11 mouse cellular contexts compared by ENCODE assay signal in the genomic region with DNA sequence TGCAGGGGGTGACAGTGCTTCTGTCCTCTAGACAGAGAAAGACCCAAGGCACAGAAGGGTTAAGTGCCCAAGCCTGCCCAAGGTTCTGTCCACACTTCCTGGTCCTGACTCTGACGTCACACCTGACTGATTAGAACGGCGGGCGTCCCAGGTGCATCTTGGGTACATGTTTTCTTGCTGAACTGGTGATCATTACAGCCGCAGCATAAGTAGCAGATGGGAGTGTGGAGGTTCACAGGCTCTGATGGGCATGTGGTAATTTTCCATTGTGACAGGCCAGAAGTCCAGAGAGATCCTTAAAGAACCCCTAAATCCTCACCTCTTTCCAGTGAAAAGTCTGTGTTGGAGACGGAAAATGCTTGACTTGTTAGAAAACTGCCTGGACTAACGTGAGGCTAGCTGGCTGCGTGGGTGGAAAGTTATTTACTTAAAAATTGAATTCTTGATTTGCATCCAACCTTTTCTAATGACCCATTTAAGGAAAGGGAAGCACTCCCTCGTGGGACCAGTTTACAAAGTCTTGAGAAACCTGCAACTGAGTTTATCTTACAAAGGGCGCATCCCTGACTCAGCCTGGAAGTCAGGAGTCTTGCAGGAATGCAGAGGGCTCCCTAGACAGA. TPM values are rescaled to one million over a fixed set of nuclear protein-coding genes. Genes with fewer than 3 reads are reported as not detected.
DNase-seq lines count a peak whose midpoint lies in the region; ATAC-seq and TF ChIP-seq lines count a peak whose summit lies in the region.
"Had no signal": no experiment of that assay in that cellular context is flagged by ENCODE, and none has a peak within 500 bp of the region (broad histone marks: within the 10 kb centered on the region; RNA-seq: fewer than 3 reads in every experiment).

No protein-coding gene starts in this region.

- H3K4me2 ChIP-seq in liver, embryonic 11.5 days, result no peak overlapping the region
- H3K4me2 ChIP-seq in kidney, embryonic 14.5 days (replicated peaks; ENCODE audit: low read depth, low read length), result no peak overlapping the region
- H3K4me2 ChIP-seq in stomach, embryonic 16.5 days (ENCODE audit: low read depth, low read length), result peak overlapping the region; percentile 22; the same call in 1 of the 2 replicates
- H3K4me2 ChIP-seq: forebrain, embryonic 15.5 days had no signal

- ATAC-seq in liver, embryonic 11.5 days (replicated peaks; ENCODE audit: low FRiP score), result no peak; the same call in 1 of the 2 replicates
- ATAC-seq in kidney, embryonic 14.5 days (ENCODE audit: low FRiP score, low TSS enrichment), result peak; percentile 56
- peak; percentile 35 for ATAC-seq in stomach, embryonic 16.5 days (ENCODE audit: insufficient read depth, low FRiP score)
- ATAC-seq: activated CD4-positive, CD25-positive, alpha-beta regulatory T cell, adult 4 months; forebrain, embryonic 15.5 days had no signal

- no peak for TF ChIP-seq POLR2A in liver, adult 2 months (IDR thresholded peaks at IDR 0.05; ENCODE audit: extremely low read depth, insufficient read depth, low read length)

- no peak for TF ChIP-seq CTCF in liver, adult 2 months (IDR thresholded peaks at IDR 0.05; ENCODE audit: low read depth, low read length)

- H3K27me3 ChIP-seq in liver, adult 2 months (ENCODE audit: control insufficient read depth, insufficient read depth, low read length), result no peaks in the 10 kb centered on the region
- H3K27me3 ChIP-seq in liver, embryonic 11.5 days (replicated peaks; ENCODE audit: control insufficient read depth, insufficient read depth, low read length), result no peaks in the 10 kb centered on the region
- H3K27me3 ChIP-seq in kidney, embryonic 14.5 days (ENCODE audit: control insufficient read depth, insufficient read depth, low read length), result no peaks in the 10 kb centered on the region
- H3K27me3 ChIP-seq in stomach, embryonic 16.5 days (ENCODE audit: control insufficient read depth, insufficient read depth, low read length), result no peaks in the 10 kb centered on the region
- H3K27me3 ChIP-seq: forebrain, embryonic 15.5 days had no signal

- DNase-seq in liver, adult 2 months (ENCODE audit: extremely low read depth, low read depth, low spot score), result peak; percentile 50
- DNase-seq in liver, embryonic 11.5 days (ENCODE audit: low spot score), result no peak
- DNase-seq in cerebellum, postnatal 36 days, result peak; percentile 13 to 20
- DNase-seq in adrenal gland, adult 18-20 months (ENCODE audit: low spot score in 2 of 2), result no peak
- DNase-seq in frontal cortex, postnatal 14 days (ENCODE audit: low spot score in 2 of 2), result no peak
- no peak for DNase-seq in frontal cortex, postnatal 25 days (ENCODE audit: low spot score in 2 of 2)

- no peaks in the 10 kb centered on the region for H3K79me2 ChIP-seq in liver, adult 2 months (ENCODE audit: control insufficient read depth, insufficient read depth, low read length)

- WGBS in liver, adult 2 months, result 9% methylated on average over 10 of the region's 10 CpGs
- WGBS in liver, embryonic 11.5 days, result 47% methylated on average over 10 of the region's 10 CpGs
- WGBS in kidney, embryonic 14.5 days, result 34% methylated on average over 10 of the region's 10 CpGs
- 30% methylated on average over 10 of the region's 10 CpGs for WGBS in stomach, embryonic 16.5 days

- no peaks in the 10 kb centered on the region for H3K9me3 ChIP-seq in liver, embryonic 11.5 days (ENCODE audit: control insufficient read depth, low read length)
- no peaks in the 10 kb centered on the region for H3K9me3 ChIP-seq in kidney, embryonic 14.5 days (ENCODE audit: control insufficient read depth, low read length)
- no peaks in the 10 kb centered on the region for H3K9me3 ChIP-seq in stomach, embryonic 16.5 days (replicated peaks; ENCODE audit: control insufficient read depth, low read length)
- H3K9me3 ChIP-seq: forebrain, embryonic 15.5 days had no signal

- H3K4me3 ChIP-seq in liver, adult 2 months (ENCODE audit: insufficient read depth, low read depth, low read length), result no peak overlapping the region
- H3K4me3 ChIP-seq in liver, embryonic 11.5 days (ENCODE audit: low read depth, low read length), result no peak overlapping the region
- no peak overlapping the region for H3K4me3 ChIP-seq in kidney, embryonic 14.5 days (ENCODE audit: low read length)
- H3K4me3 ChIP-seq in stomach, embryonic 16.5 days (replicated peaks; ENCODE audit: low read length), result no peak overlapping the region
- H3K4me3 ChIP-seq: forebrain, embryonic 15.5 days had no signal

- no peaks in the 10 kb centered on the region for H3K36me3 ChIP-seq in liver, adult 2 months (ENCODE audit: control insufficient read depth, insufficient read depth, low read length)
- no peaks in the 10 kb centered on the region for H3K36me3 ChIP-seq in liver, embryonic 11.5 days (ENCODE audit: control insufficient read depth, insufficient read depth, low read length)
- H3K36me3 ChIP-seq in kidney, embryonic 14.5 days (ENCODE audit: control insufficient read depth, insufficient read depth, low read length), result no peaks in the 10 kb centered on the region
- no peaks in the 10 kb centered on the region for H3K36me3 ChIP-seq in stomach, embryonic 16.5 days (ENCODE audit: control insufficient read depth, insufficient read depth, low read length)
- H3K36me3 ChIP-seq: forebrain, embryonic 15.5 days had no signal

- H3K27ac ChIP-seq in liver, adult 2 months (replicated peaks; ENCODE audit: insufficient read depth, low read depth, low read length), result no peak overlapping the region
- H3K27ac ChIP-seq in liver, embryonic 11.5 days (ENCODE audit: low read depth, low read length), result no peak overlapping the region
- H3K27ac ChIP-seq in kidney, embryonic 14.5 days (ENCODE audit: low read depth, low read length), result no peak overlapping the region
- peak overlapping the region; percentile 68 for H3K27ac ChIP-seq in stomach, embryonic 16.5 days (ENCODE audit: low read length)
- H3K27ac ChIP-seq: forebrain, embryonic 15.5 days; macrophage had no signal

- peaks cover 15% of the 10 kb centered on the region for H3K4me1 ChIP-seq in liver, adult 2 months (ENCODE audit: control insufficient read depth, insufficient read depth, low read length)
- no peaks in the 10 kb centered on the region; the same call in 1 of the 2 replicates for H3K4me1 ChIP-seq in liver, embryonic 11.5 days (replicated peaks; ENCODE audit: control insufficient read depth, insufficient read depth, low read length)
- H3K4me1 ChIP-seq in kidney, embryonic 14.5 days (ENCODE audit: control insufficient read depth, insufficient read depth, low read length), result peaks cover 26% of the 10 kb centered on the region
- peaks cover 25% of the 10 kb centered on the region for H3K4me1 ChIP-seq in stomach, embryonic 16.5 days (ENCODE audit: control insufficient read depth, insufficient read depth, low read length)
- H3K4me1 ChIP-seq: forebrain, embryonic 15.5 days had no signal

- H3K9ac ChIP-seq in liver, adult 2 months (ENCODE audit: low read depth, low read length), result no peak overlapping the region
- no peak overlapping the region for H3K9ac ChIP-seq in liver, embryonic 11.5 days (ENCODE audit: low read depth, low read length)
- no peak overlapping the region for H3K9ac ChIP-seq in kidney, embryonic 14.5 days (ENCODE audit: low read depth, low read length)
- H3K9ac ChIP-seq in stomach, embryonic 16.5 days (ENCODE audit: low read length), result no peak overlapping the region
- H3K9ac ChIP-seq: forebrain, embryonic 15.5 days had no signal

RNA-seq across cellular contexts. Expression of a gene that starts 20.4 kb away (rescaled TPM):
- total RNA-seq in liver, adult 2 months (2014; rRNA removed), result not detected in 2 replicates
- not detected in 2 replicates for polyA plus RNA-seq in liver, adult 2 months (2012; rRNA removed)
- not detected in 2 replicates for polyA plus RNA-seq in liver, embryonic 11.5 days (2014; fragmentation: Nextera tagmentation; extraction: Ambion mirVana)
- not detected in 2 replicates for polyA plus RNA-seq in kidney, embryonic 14.5 days (2014; fragmentation: Nextera tagmentation; extraction: Ambion mirVana)
- polyA plus RNA-seq in stomach, embryonic 16.5 days (2015; fragmentation: Nextera tagmentation; extraction: Ambion mirVana), result not detected in 2 replicates
- total RNA-seq in adrenal gland, adult 18-20 months (2021), result not detected
- polyA plus RNA-seq: activated CD4-positive, CD25-positive, alpha-beta regulatory T cell, adult 4 months; forebrain, embryonic 15.5 days; macrophage had no signal

Comparison
In these comparisons a context has a peak if more than half of its experiments do, and no peak if none do; other contexts are left out.
1. DNase-seq: peak in liver, adult 2 months (single experiment) and cerebellum, postnatal 36 days (2 of 2); none in liver, embryonic 11.5 days (single experiment), adrenal gland, adult 18-20 months (0 of 2), frontal cortex, postnatal 14 days (0 of 2) and frontal cortex, postnatal 25 days (0 of 2).